Mouse (Mus musculus) heart, embryonic 11.5 days (tissue): ENCODE measurements at regions not wholly inside any gene's neighbourhood (a gene's known extent, or its start where the extent isn't known, plus 50 kb on each side); places are given as distances from the start of the nearest gene placed in this dataset.

ENCODE experiments used
- ATAC-seq: fragments of 200-750 bp; cut with Nextera tagmentation; replicated peaks from 2 replicates; pipeline ENCODE4 v1.8.0; 2017; ENCODE audit warnings: moderate library complexity; ENCODE audit not compliant: insufficient number of reproducible peaks, low FRiP score, low TSS enrichment
- H3K27ac ChIP-seq: fragments of 300-500 bp; sonication (generic); 2 replicates; pipeline ENCODE4 v1.5.1; 2014; ENCODE audit warnings: mild to moderate bottlenecking, low read depth, low read length
- H3K27me3 ChIP-seq: fragments of 300-500 bp; sonication (generic); 2 replicates; pipeline ENCODE4 v1.6.1; 2014; ENCODE audit warnings: mild to moderate bottlenecking, low read length, mixed read lengths; ENCODE audit not compliant: control insufficient read depth, insufficient read depth
- H3K36me3 ChIP-seq: fragments of 300-500 bp; sonication (generic); 2 replicates; pipeline ENCODE4 v1.6.1; 2014; ENCODE audit warnings: mild to moderate bottlenecking, low read length, moderate library complexity, mixed read lengths; ENCODE audit not compliant: control insufficient read depth, insufficient read depth
- H3K4me1 ChIP-seq: fragments of 300-500 bp; sonication (generic); 2 replicates; pipeline ENCODE4 v1.6.1; 2014; ENCODE audit warnings: low read length; ENCODE audit not compliant: control insufficient read depth, insufficient read depth
- H3K4me2 ChIP-seq: fragments of 300-500 bp; sonication (generic); 2 replicates; pipeline ENCODE4 v1.6.1; 2014; ENCODE audit warnings: mild to moderate bottlenecking, moderate library complexity
- H3K4me3 ChIP-seq: fragments of 300-500 bp; sonication (generic); 2 replicates; pipeline ENCODE4 v1.5.1; 2014; ENCODE audit warnings: low read depth, low read length
- H3K9ac ChIP-seq: fragments of 300-500 bp; sonication (generic); 2 replicates; pipeline ENCODE4 v1.6.1; 2014; ENCODE audit warnings: mild to moderate bottlenecking, low read depth, low read length, moderate library complexity
- H3K9me3 ChIP-seq: fragments of 300-500 bp; sonication (generic); replicated peaks from 2 replicates; pipeline ENCODE4 v1.6.1; 2016; ENCODE audit warnings: low read length; ENCODE audit not compliant: control insufficient read depth
- WGBS: fragments of 180-500 bp; shearing (Covaris S2); extraction: QIAGEN DNeasy Blood & Tissue Kit; methylation state at CpG from one replicate; pipeline ENCODE4 v1.1.7; 2014; ENCODE audit not compliant: insufficient replicate concordance; 5-methylcytosine and 5-hydroxymethylcytosine counted together

GRCm38 (mm10) chr17:45814586-45814985 lies 80.9 kb upstream of the 1600014C23Rik start:
- Histone ChIP-seq H3K27ac (no peak overlapping the region), H3K27me3 (peaks cover 23% of the 10 kb centered on the region), H3K4me3 (no peak overlapping the region), H3K9me3 (no peaks in the 10 kb centered on the region), H3K36me3 (no peaks in the 10 kb centered on the region), H3K4me2 (no peak overlapping the region), H3K4me1 (peaks cover 28% of the 10 kb centered on the region), H3K9ac (no peak overlapping the region)
- 23% methylated on average over 11 of the region's 11 CpGs for WGBS
- no peak for ATAC-seq

GRCm38 (mm10) chr17:45813956-45814355 lies 80.3 kb upstream of the 1600014C23Rik start:
- WGBS, result 68% methylated on average over 5 of the region's 5 CpGs
- H3K27ac ChIP-seq, result no peak overlapping the region
- H3K9me3 ChIP-seq, result no peaks in the 10 kb centered on the region
- H3K9ac ChIP-seq, result no peak overlapping the region
- peaks cover 27% of the 10 kb centered on the region for H3K27me3 ChIP-seq
- no peak for ATAC-seq
- H3K4me3 ChIP-seq, result no peak overlapping the region
- H3K4me1 ChIP-seq, result peaks cover 28% of the 10 kb centered on the region
- H3K4me2 ChIP-seq, result no peak overlapping the region
- H3K36me3 ChIP-seq, result no peaks in the 10 kb centered on the region

GRCm38 (mm10) chr17:45812289-45812955 lies 78.8 kb upstream of the 1600014C23Rik start:
- peaks cover 31% of the 10 kb centered on the region for H3K4me1 ChIP-seq
- H3K4me2 ChIP-seq, result no peak overlapping the region
- no peaks in the 10 kb centered on the region for H3K9me3 ChIP-seq
- H3K27me3 ChIP-seq, result peaks cover 33% of the 10 kb centered on the region
- no peak overlapping the region for H3K4me3 ChIP-seq
- 74% methylated on average over 9 of the region's 9 CpGs for WGBS
- H3K27ac ChIP-seq, result no peak overlapping the region
- no peak for ATAC-seq
- H3K36me3 ChIP-seq, result no peaks in the 10 kb centered on the region
- 0 out of 2 replicates have a peak overlapping the region, but pooled peaks have one; percentile 1 for H3K9ac ChIP-seq

- peaks cover 37% of the 10 kb centered on the region for H3K27me3 ChIP-seq
- WGBS, result 72% methylated on average over 11 of the region's 11 CpGs
- no peak overlapping the region for H3K9ac ChIP-seq
- H3K27ac ChIP-seq, result no peak overlapping the region
- H3K9me3 ChIP-seq, result no peaks in the 10 kb centered on the region
- H3K36me3 ChIP-seq, result no peaks in the 10 kb centered on the region
- no peak for ATAC-seq
- no peak overlapping the region for H3K4me2 ChIP-seq
- no peak overlapping the region for H3K4me3 ChIP-seq
- peaks cover 38% of the 10 kb centered on the region for H3K4me1 ChIP-seq
These were observed 78.1 kb upstream of the 1600014C23Rik start for GRCm38 (mm10) chr17:45811632-45812221.

- peaks cover 55% of the 10 kb centered on the region for H3K27me3 ChIP-seq
- WGBS, result 84% methylated on average over 6 of the region's 6 CpGs
These were observed 76.1 kb upstream of the 1600014C23Rik start for GRCm38 (mm10) chr17:45809728-45810127.

GRCm38 (mm10) chr17:45808374-45808773 lies 74.7 kb upstream of the 1600014C23Rik start:
- no peak for ATAC-seq

More at GRCm38 (mm10) chr17:45809728-45810127, 76.1 kb upstream of the 1600014C23Rik start:
- Histone ChIP-seq H3K9me3 (no peaks in the 10 kb centered on the region), H3K27ac (no peak overlapping the region), H3K4me1 (peaks cover 33% of the 10 kb centered on the region), H3K9ac (no peak overlapping the region), H3K4me3 (no peak overlapping the region), H3K4me2 (no peak overlapping the region), H3K36me3 (no peaks in the 10 kb centered on the region)
- no peak for ATAC-seq

GRCm38 (mm10) chr17:45807452-45807851 lies 73.8 kb upstream of the 1600014C23Rik start:
- Histone ChIP-seq H3K27me3 (peaks cover 61% of the 10 kb centered on the region), H3K4me1 (peaks cover 24% of the 10 kb centered on the region), H3K4me2 (no peak overlapping the region), H3K9me3 (no peaks in the 10 kb centered on the region), H3K36me3 (no peaks in the 10 kb centered on the region), H3K27ac (no peak overlapping the region), H3K4me3 (no peak overlapping the region), H3K9ac (no peak overlapping the region)
- WGBS, result 31% methylated on average over 13 of the region's 13 CpGs
- 0 out of 2 replicates have a peak, but pooled peaks have one; percentile 12 for ATAC-seq

More at GRCm38 (mm10) chr17:45808374-45808773, 74.7 kb upstream of the 1600014C23Rik start:
- Histone ChIP-seq H3K9ac (no peak overlapping the region), H3K9me3 (no peaks in the 10 kb centered on the region), H3K36me3 (no peaks in the 10 kb centered on the region), H3K4me1 (peaks cover 30% of the 10 kb centered on the region), H3K4me3 (no peak overlapping the region), H3K27ac (no peak overlapping the region), H3K27me3 (peaks cover 61% of the 10 kb centered on the region), H3K4me2 (no peak overlapping the region)
- 59% methylated on average over 4 of the region's 4 CpGs for WGBS

GRCm38 (mm10) chr17:45806831-45807230 lies 73.2 kb upstream of the 1600014C23Rik start:
- Histone ChIP-seq H3K9ac (no peak overlapping the region), H3K4me1 (peaks cover 30% of the 10 kb centered on the region), H3K36me3 (no peaks in the 10 kb centered on the region), H3K27me3 (peaks cover 61% of the 10 kb centered on the region), H3K4me3 (no peak overlapping the region), H3K27ac (no peak overlapping the region), H3K9me3 (no peaks in the 10 kb centered on the region), H3K4me2 (no peak overlapping the region)
- ATAC-seq, result no peak
- WGBS, result 60% methylated on average over 4 of the region's 4 CpGs

GRCm38 (mm10) chr17:45806430-45806829 lies 72.8 kb upstream of the 1600014C23Rik start:
- Histone ChIP-seq H3K9ac (no peak overlapping the region), H3K4me2 (no peak overlapping the region), H3K36me3 (no peaks in the 10 kb centered on the region), H3K4me1 (peaks cover 29% of the 10 kb centered on the region), H3K27me3 (peaks cover 61% of the 10 kb centered on the region), H3K4me3 (no peak overlapping the region), H3K9me3 (no peaks in the 10 kb centered on the region), H3K27ac (no peak overlapping the region)
- 37% methylated on average over 5 of the region's 5 CpGs for WGBS
- ATAC-seq, result no peak
